13 mouse cellular contexts compared by ENCODE assay signal in the genomic region with DNA sequence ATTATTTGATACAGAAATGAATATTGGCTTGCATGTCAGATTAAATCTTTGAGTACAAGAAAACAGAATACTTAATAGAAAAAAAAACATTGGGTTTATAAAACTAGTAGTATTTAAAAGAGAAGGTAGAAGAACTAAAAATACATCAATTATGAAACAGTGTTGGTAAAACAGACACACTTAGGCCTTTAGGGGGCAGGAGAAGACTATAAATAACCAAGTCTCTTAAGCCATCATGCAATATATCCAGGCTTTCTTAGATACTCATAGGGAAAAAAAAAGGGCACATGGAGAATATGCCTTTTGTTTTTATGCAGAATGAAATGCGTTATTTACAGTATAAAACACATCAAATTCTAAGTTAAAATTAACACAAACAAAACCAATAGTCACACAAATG.
DNase-seq lines count a peak whose midpoint lies in the region; ATAC-seq and TF ChIP-seq lines count a peak whose summit lies in the region.
"Had no signal": no experiment of that assay in that cellular context is flagged by ENCODE, and none has a peak within 500 bp of the region (broad histone marks: within the 10 kb centered on the region; RNA-seq: fewer than 3 reads in every experiment).

No protein-coding gene starts in this region.

- TF ChIP-seq CTCF in gastrocnemius, adult 2 months (IDR thresholded peaks at IDR 0.05), result peak; percentile 71

- no peak overlapping the region for H3K4me2 ChIP-seq in hindbrain, embryonic 14.5 days (replicated peaks)
- H3K4me2 ChIP-seq: embryonic facial prominence, embryonic 13.5 days; heart, embryonic 11.5 days; liver, embryonic 11.5 days had no signal

- no peaks in the 10 kb centered on the region for H3K27me3 ChIP-seq in hindbrain, embryonic 14.5 days (ENCODE audit: control insufficient read depth, insufficient read depth, low read length)
- no peaks in the 10 kb centered on the region for H3K27me3 ChIP-seq in splenic B cell, adult 2 months (ENCODE audit: control insufficient read depth, insufficient read depth, low read length, poor library complexity, severe bottlenecking)
- H3K27me3 ChIP-seq: embryonic facial prominence, embryonic 13.5 days had no signal

- 0 out of 2 replicates have a peak, but pooled peaks cover 4% of the 10 kb centered on the region for H3K36me3 ChIP-seq in hindbrain, embryonic 14.5 days (replicated peaks; ENCODE audit: control insufficient read depth, insufficient read depth)
- peaks cover 1% of the 10 kb centered on the region; the same call in 1 of the 2 replicates for H3K36me3 ChIP-seq in splenic B cell, adult 2 months (ENCODE audit: control insufficient read depth, insufficient read depth, low read length, poor library complexity, severe bottlenecking)

- H3K9ac ChIP-seq in hindbrain, embryonic 14.5 days, result no peak overlapping the region
- H3K9ac ChIP-seq: embryonic facial prominence, embryonic 13.5 days had no signal

- ATAC-seq in hindbrain, embryonic 14.5 days (ENCODE audit: low FRiP score), result peak; percentile 63; the same call in 1 of the 2 replicates

- H3K27ac ChIP-seq in gastrocnemius, adult 2 months, result no peak overlapping the region
- no peak overlapping the region for H3K27ac ChIP-seq in hindbrain, embryonic 14.5 days
- H3K27ac ChIP-seq: embryonic facial prominence, embryonic 13.5 days had no signal

- no peaks in the 10 kb centered on the region; the same call in 1 of the 2 replicates for H3K4me1 ChIP-seq in hindbrain, embryonic 14.5 days (replicated peaks; ENCODE audit: control insufficient read depth, insufficient read depth, low read length)
- H3K4me1 ChIP-seq: embryonic facial prominence, embryonic 13.5 days had no signal

- no peak for DNase-seq in gastrocnemius, adult 2 months
- no peak for DNase-seq in gastrocnemius, postnatal 10 days
- DNase-seq in lung, postnatal 36 days, result peak; percentile 18
- no peak for DNase-seq in lung, postnatal 10 days
- peak; percentile 72 for DNase-seq in hindbrain, embryonic 14.5 days (ENCODE audit: low spot score)
- DNase-seq in splenic B cell, adult 2 months (ENCODE audit: low read depth, low spot score), result peak; percentile 48
- no peak for DNase-seq in frontal cortex, postnatal 14 days (ENCODE audit: low spot score in 2 of 2)
- no peak for DNase-seq in right cerebral cortex, postnatal 36 days (ENCODE audit: low spot score in 2 of 2)
- DNase-seq: adrenal gland, postnatal 25 days; spleen, adult 18-20 months had no signal

- no peak overlapping the region for H3K4me3 ChIP-seq in gastrocnemius, adult 2 months
- H3K4me3 ChIP-seq in hindbrain, embryonic 14.5 days (replicated peaks; ENCODE audit: low read length), result no peak overlapping the region
- H3K4me3 ChIP-seq: embryonic facial prominence, embryonic 13.5 days had no signal

- no peaks in the 10 kb centered on the region for H3K9me3 ChIP-seq in hindbrain, embryonic 14.5 days (ENCODE audit: control insufficient read depth, low read length)
- H3K9me3 ChIP-seq: embryonic facial prominence, embryonic 13.5 days had no signal

- intact Hi-C loops in gastrocnemius, adult 2 months (cut with DNase I), result loop anchor here (10.0 kb wide), 1 partner anchor 1139 kb away; no protein-coding TSS in a partner anchor

- 73% methylated on average over 1 of the region's 1 CpGs for WGBS in hindbrain, embryonic 14.5 days

Comparison
In these comparisons a context has a peak if more than half of its experiments do, and no peak if none do; other contexts are left out.
1. DNase-seq: peak in lung, postnatal 36 days (single experiment), hindbrain, embryonic 14.5 days (single experiment) and splenic B cell, adult 2 months (single experiment); none in gastrocnemius, adult 2 months (single experiment), gastrocnemius, postnatal 10 days (single experiment), lung, postnatal 10 days (single experiment), frontal cortex, postnatal 14 days (0 of 2) and right cerebral cortex, postnatal 36 days (0 of 2).